Mouse (Mus musculus): ENCODE measurements around the gene Ms4a8a.

DNA sequence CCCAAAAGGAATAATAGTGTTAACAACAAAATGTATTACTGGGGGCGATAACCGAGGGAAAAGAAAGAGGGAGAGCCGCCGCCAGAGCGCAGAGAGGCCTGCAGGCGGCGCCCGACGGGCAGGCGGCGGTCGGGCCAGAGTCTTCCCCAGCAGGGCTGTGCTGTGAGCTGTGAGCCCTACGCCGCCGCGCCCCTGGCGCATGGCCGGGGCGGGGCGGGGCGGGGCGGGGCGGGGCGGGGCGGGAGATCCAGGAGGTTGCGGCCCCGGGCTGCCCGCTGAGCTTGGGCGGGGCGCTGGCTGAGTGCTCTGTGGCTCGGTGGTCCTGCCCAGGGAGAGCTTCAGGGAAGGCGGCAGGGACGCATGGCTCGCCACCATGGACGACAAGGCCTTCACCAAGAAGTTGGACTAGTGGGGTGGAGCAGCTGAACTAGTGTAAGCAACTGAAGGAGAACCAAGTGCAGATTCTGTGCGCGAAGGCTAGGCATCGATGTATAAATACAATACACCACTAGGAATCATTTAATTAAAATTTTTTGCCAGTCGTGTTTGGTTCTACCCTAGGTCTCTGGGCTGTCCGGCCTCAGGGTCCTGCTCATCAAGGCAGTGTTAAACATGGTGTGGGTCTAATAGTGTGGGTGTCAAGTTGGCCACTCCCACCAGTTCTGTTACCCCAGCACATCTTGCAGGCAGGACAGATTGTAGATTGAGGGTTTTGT, 35.7 kb downstream of the Ms4a8a start:
- TF ChIP-seq CTCF (IDR thresholded peaks at IDR 0.05; ENCODE audit: low read depth) (peak; percentile 70), EP300 (IDR thresholded peaks at IDR 0.05; ENCODE audit: low read depth) (no peak)

All from liver, embryonic 14.5 days (tissue).